In genomic region chr5:116389321-116389720, GRCm38 (mm10) we compare ENCODE assay signal across 15 mouse cellular contexts. TPM values are rescaled to one million over a fixed set of nuclear protein-coding genes. Genes with fewer than 3 reads are reported as not detected.
A peak's percentile ranks its signal among the peaks of the same experiment; 100 is the strongest.
DNase-seq lines count a peak whose midpoint lies in the region; ATAC-seq lines count a peak whose summit lies in the region.
"Had no signal": no experiment of that assay in that cellular context is flagged by ENCODE, and none has a peak within 500 bp of the region (broad histone marks: within the 10 kb centered on the region; RNA-seq: fewer than 3 reads in every experiment).

No protein-coding gene starts in this region.

- no peak overlapping the region; the same call in 1 of the 2 replicates for H3K9ac ChIP-seq in heart, embryonic 12.5 days
- no peak overlapping the region for H3K9ac ChIP-seq in embryonic facial prominence, embryonic 15.5 days
- H3K9ac ChIP-seq in midbrain, embryonic 14.5 days (replicated peaks; ENCODE audit: low read length) = no peak overlapping the region
- H3K9ac ChIP-seq: liver, embryonic 14.5 days; lung, embryonic 15.5 days had no signal

- H3K4me3 ChIP-seq in heart, embryonic 12.5 days = no peak overlapping the region
- H3K4me3 ChIP-seq in embryonic facial prominence, embryonic 15.5 days (replicated peaks) = no peak overlapping the region
- no peak overlapping the region for H3K4me3 ChIP-seq in midbrain, embryonic 14.5 days (replicated peaks; ENCODE audit: low read depth, low read length)
- H3K4me3 ChIP-seq: lung, embryonic 15.5 days had no signal

- H3K9me3 ChIP-seq in heart, embryonic 12.5 days (replicated peaks) = no peaks in the 10 kb centered on the region
- H3K9me3 ChIP-seq in embryonic facial prominence, embryonic 15.5 days (replicated peaks) = no peaks in the 10 kb centered on the region
- H3K9me3 ChIP-seq in midbrain, embryonic 14.5 days (ENCODE audit: control insufficient read depth, low read length) = no peaks in the 10 kb centered on the region
- H3K9me3 ChIP-seq: lung, embryonic 15.5 days had no signal

- peaks cover 13% of the 10 kb centered on the region for H3K4me1 ChIP-seq in heart, embryonic 12.5 days (replicated peaks)
- H3K4me1 ChIP-seq in embryonic facial prominence, embryonic 15.5 days = peaks cover 14% of the 10 kb centered on the region
- H3K4me1 ChIP-seq in midbrain, embryonic 14.5 days (ENCODE audit: control insufficient read depth, insufficient read depth, low read length) = peaks cover 13% of the 10 kb centered on the region; the same call in 1 of the 2 replicates

- H3K27me3 ChIP-seq in heart, embryonic 12.5 days (replicated peaks) = no peaks in the 10 kb centered on the region
- H3K27me3 ChIP-seq in embryonic facial prominence, embryonic 15.5 days = no peaks in the 10 kb centered on the region
- no peaks in the 10 kb centered on the region for H3K27me3 ChIP-seq in midbrain, embryonic 14.5 days (ENCODE audit: control insufficient read depth, insufficient read depth, low read length)
- H3K27me3 ChIP-seq: lung, embryonic 15.5 days had no signal

- 70% methylated on average over 4 of the region's 4 CpGs for WGBS in heart, embryonic 12.5 days
- WGBS in embryonic facial prominence, embryonic 15.5 days = 61% methylated on average over 4 of the region's 4 CpGs
- WGBS in midbrain, embryonic 14.5 days = 39% methylated on average over 4 of the region's 4 CpGs

- no peak overlapping the region for H3K27ac ChIP-seq in heart, embryonic 12.5 days (ENCODE audit: poor library complexity, severe bottlenecking)
- 0 out of 2 replicates have a peak overlapping the region, but pooled peaks have one; percentile 5 for H3K27ac ChIP-seq in embryonic facial prominence, embryonic 15.5 days (replicated peaks)
- peak overlapping the region; percentile 58 for H3K27ac ChIP-seq in midbrain, embryonic 14.5 days (replicated peaks; ENCODE audit: low read depth, low read length)
- H3K27ac ChIP-seq: liver, embryonic 14.5 days; lung, embryonic 15.5 days; stomach, postnatal 0 days had no signal

- H3K36me3 ChIP-seq in heart, embryonic 12.5 days = no peaks in the 10 kb centered on the region
- no peaks in the 10 kb centered on the region for H3K36me3 ChIP-seq in embryonic facial prominence, embryonic 15.5 days
- H3K36me3 ChIP-seq in midbrain, embryonic 14.5 days (ENCODE audit: control insufficient read depth, insufficient read depth, low read length) = no peaks in the 10 kb centered on the region
- H3K36me3 ChIP-seq: lung, embryonic 15.5 days had no signal

- peak overlapping the region; percentile 27; the same call in 1 of the 2 replicates for H3K4me2 ChIP-seq in heart, embryonic 12.5 days
- H3K4me2 ChIP-seq in embryonic facial prominence, embryonic 15.5 days (replicated peaks) = 0 out of 2 replicates have a peak overlapping the region, but pooled peaks have one; percentile 2
- no peak overlapping the region for H3K4me2 ChIP-seq in midbrain, embryonic 14.5 days (ENCODE audit: low read length)
- H3K4me2 ChIP-seq: lung, embryonic 15.5 days had no signal

- DNase-seq in heart, adult 8-10 months (ENCODE audit: low spot score) = no peak
- DNase-seq in adrenal gland, postnatal 10 days = peak; percentile 51
- no peak for DNase-seq in midbrain, embryonic 14.5 days
- DNase-seq in ovary, postnatal 10 days (ENCODE audit: low spot score) = no peak
- no peak for DNase-seq in spleen, postnatal 10 days (ENCODE audit: low spot score in 2 of 2)
- DNase-seq: cerebellum, adult 9-10 months; right cerebral cortex, postnatal 25 days had no signal

- no peak for ATAC-seq in heart, embryonic 12.5 days (ENCODE audit: insufficient number of reproducible peaks, low FRiP score)
- no peak for ATAC-seq in embryonic facial prominence, embryonic 15.5 days (ENCODE audit: insufficient number of reproducible peaks, low FRiP score, low TSS enrichment, low read depth)
- no peak for ATAC-seq in midbrain, embryonic 14.5 days (ENCODE audit: low FRiP score, low TSS enrichment)
- ATAC-seq: intestine, postnatal 0 days had no signal

RNA-seq across cellular contexts. Expression of gene Hspb8, which starts 33.3 kb away (rescaled TPM):
- polyA plus RNA-seq in heart, embryonic 12.5 days (2016; fragmentation: Nextera tagmentation; extraction: Ambion mirVana) = 37.7 and 37.9 TPM in 2 replicates
- 100 to 1,000 TPM; 427 to 604 (median 541) TPM for total RNA-seq in heart, adult 8-10 months (2022)
- total RNA-seq in adrenal gland, postnatal 10 days (2021) = 10 to 100 TPM; 39.3 to 41.3 TPM
- polyA plus RNA-seq in embryonic facial prominence, embryonic 15.5 days (2015; fragmentation: Nextera tagmentation; extraction: Ambion mirVana) = 22.2 and 25.0 TPM in 2 replicates
- 1.9 and 3.7 TPM in 2 replicates for polyA plus RNA-seq in midbrain, embryonic 14.5 days (2014; fragmentation: Nextera tagmentation; extraction: Ambion mirVana)
- total RNA-seq: common myeloid progenitor, adult 5-6 weeks; neutrophil, adult 5-6 weeks had no signal
